Mouse (Mus musculus): ENCODE measurements at regions not wholly inside any gene's neighbourhood (a gene's known extent, or its start where the extent isn't known, plus 50 kb on each side); places are given as distances from the start of the nearest gene placed in this dataset.

- TF ChIP-seq CTCF (IDR thresholded peaks at IDR 0.05; ENCODE audit: low read depth) (no peak), EP300 (IDR thresholded peaks at IDR 0.05; ENCODE audit: low read depth) (no peak)
Measured at GRCm38 (mm10) chr8:91941005-91941404, 139.1 kb upstream of the Irx3 start.

All from liver, postnatal 0 days (tissue).